Mouse (Mus musculus) liver, embryonic 14.5 days (tissue): ENCODE results near the gene Defb23. TPM values are rescaled to one million over a fixed set of nuclear protein-coding genes. Genes with fewer than 3 reads are reported as not detected.

Experiments used
- ATAC-seq: fragments of 200-750 bp; cut with Nextera tagmentation; 2 replicates; pipeline ENCODE4 v1.8.0; 2017; ENCODE audit warnings: moderate number of reproducible peaks, mild to moderate bottlenecking, moderate library complexity; ENCODE audit not compliant: insufficient read depth
- DNase-seq, 3 experiments: peaks; one replicate each; pipeline ENCODE4 v3.0.0-alpha.2; 2012 to 2013; ENCODE audit warnings: low read depth in 3 of 3, low spot score in 3 of 3
- H3K27ac ChIP-seq: fragments of 300-500 bp; sonication (generic); 2 replicates; pipeline ENCODE4 v1.5.1; 2014; ENCODE audit warnings: moderate library complexity, mild to moderate bottlenecking, control low read depth, inconsistent platforms
- H3K27me3 ChIP-seq: fragments of 300-500 bp; sonication (generic); 2 replicates; pipeline ENCODE4 v1.6.1; 2014; ENCODE audit warnings: mild to moderate bottlenecking, low read length, moderate library complexity; ENCODE audit not compliant: control insufficient read depth, insufficient read depth
- H3K36me3 ChIP-seq: fragments of 300-500 bp; sonication (generic); replicated peaks from 2 replicates; pipeline ENCODE4 v1.6.1; 2014; ENCODE audit warnings: low read depth; ENCODE audit not compliant: control insufficient read depth, insufficient read depth
- H3K4me1 ChIP-seq, 2 experiments: fragments of 200-500 bp in 1 of 2; fragments of 300-500 bp in 1 of 2; sonication (generic) in 1 of 2; replicated peaks; 2 replicates each; pipeline ENCODE4 v1.6.1; 2012 to 2014; ENCODE audit warnings: antibody characterized with exemption in 1 of 2, inconsistent platforms in 1 of 2, low read length in 1 of 2; ENCODE audit not compliant: control insufficient read depth in 2 of 2, insufficient read depth in 2 of 2
- H3K4me2 ChIP-seq: fragments of 300-500 bp; sonication (generic); 2 replicates; pipeline ENCODE4 v1.6.1; 2014; ENCODE audit warnings: low read depth, mild to moderate bottlenecking, control low read depth, moderate library complexity
- H3K4me3 ChIP-seq, 2 experiments: fragments of 200-500 bp in 1 of 2; fragments of 300-500 bp in 1 of 2; sonication (generic) in 1 of 2; 2 replicates each; pipeline ENCODE4 v1.5.1; 2012 to 2014; ENCODE audit warnings: low read depth in 2 of 2, low read length in 2 of 2, mild to moderate bottlenecking in 2 of 2, control low read depth in 1 of 2, inconsistent platforms in 1 of 2, moderate library complexity in 1 of 2; ENCODE audit not compliant: insufficient read depth in 1 of 2
- H3K9ac ChIP-seq: fragments of 300-500 bp; sonication (generic); replicated peaks from 2 replicates; pipeline ENCODE4 v1.6.1; 2014; ENCODE audit warnings: mild to moderate bottlenecking, control low read depth, moderate library complexity
- H3K9me3 ChIP-seq: fragments of 300-500 bp; sonication (generic); 2 replicates; pipeline ENCODE4 v1.6.1; 2016; ENCODE audit warnings: low read length, mixed read lengths; ENCODE audit not compliant: control insufficient read depth
- CTCF ChIP-seq: IDR thresholded peaks from 2 replicates; pipeline ENCODE4 v1.5.1; 2016; ENCODE audit warnings: antibody characterized with exemption, low read depth, control low read depth
- EP300 ChIP-seq: IDR thresholded peaks from 2 replicates; pipeline ENCODE4 v1.6.1; 2016; ENCODE audit warnings: antibody characterized with exemption, low read depth
- WGBS: fragments of 180-500 bp; shearing (Covaris S2); extraction: QIAGEN DNeasy Blood & Tissue Kit; methylation state at CpG from one replicate; pipeline ENCODE4 v1.1.7; 2014; ENCODE audit not compliant: insufficient replicate concordance; 5-methylcytosine and 5-hydroxymethylcytosine counted together
- polyA plus RNA-seq, 2 experiments: library from polyadenylated mRNA; depleted of rRNA in 1 of 2; stranded (reverse) in 1 of 2; unstranded in 1 of 2; fragments of >200 nt; fragmentation: Nextera tagmentation in 1 of 2; extraction: Ambion mirVana in 1 of 2; gene quantifications; 2 replicates each; pipeline versions ENCODE4 v1.2.1 to v1.2.3; 2012 to 2014

Defb23 gene
- polyA plus RNA-seq, 2 experiments = not detected

- ATAC-seq = peak; percentile 18; the same call in 1 of the 2 replicates
- peak overlapping the region; percentile 1; the same call in 1 of the 2 replicates for H3K27ac ChIP-seq
Measured at GRCm38 (mm10) chr2:152413158-152413764, 51.2 kb downstream of the Defb23 start.

GRCm38 (mm10) chr2:152412526-152413157 lies 51.8 kb downstream of the Defb23 start:
- Histone ChIP-seq H3K27ac (peak overlapping the region; percentile 29), H3K27me3 (no peaks in the 10 kb centered on the region), H3K4me1 (peaks cover 16 to 27% of the 10 kb centered on the region in 2 experiments), H3K4me2 (peak overlapping the region; percentile 90), H3K4me3 (peak overlapping the region; percentile 68 to 89), H3K9me3 (peaks cover 3% of the 10 kb centered on the region; the same call in 1 of the 2 replicates), H3K9ac (peak overlapping the region; percentile 93), H3K36me3 (peaks cover 5% of the 10 kb centered on the region; the same call in 1 of the 2 replicates)
- WGBS = 25% methylated on average over 15 of the region's 15 CpGs
- TF ChIP-seq CTCF = no peak
- TF ChIP-seq EP300 = no peak
- DNase-seq = no peak
- no peak for ATAC-seq

More at GRCm38 (mm10) chr2:152413158-152413764, 51.2 kb downstream of the Defb23 start:
- DNase-seq = no peak
- Histone ChIP-seq H3K4me2 (peak overlapping the region; percentile 90), H3K9me3 (peaks cover 3% of the 10 kb centered on the region; the same call in 1 of the 2 replicates), H3K27me3 (no peaks in the 10 kb centered on the region), H3K4me3 (peak overlapping the region; percentile 68 to 89), H3K9ac (peak overlapping the region; percentile 93), H3K4me1 (peaks cover 16 to 27% of the 10 kb centered on the region in 2 experiments), H3K36me3 (peaks cover 5% of the 10 kb centered on the region; the same call in 1 of the 2 replicates)
- TF ChIP-seq EP300 (no peak), CTCF (0 out of 2 replicates have a peak, but pooled peaks have one; percentile 7)
- WGBS = 5% methylated on average over 21 of the region's 21 CpGs

- no peak for TF ChIP-seq EP300
- TF ChIP-seq CTCF = no peak
- H3K9ac ChIP-seq = peak overlapping the region; percentile 18
- 29% methylated on average over 7 of the region's 7 CpGs for WGBS
- peaks cover 3% of the 10 kb centered on the region; the same call in 1 of the 2 replicates for H3K9me3 ChIP-seq
- no peak for DNase-seq
- peaks cover 19 to 29% of the 10 kb centered on the region in 2 experiments for H3K4me1 ChIP-seq
- H3K4me2 ChIP-seq = peak overlapping the region; percentile 90
- peak overlapping the region; percentile 4 to 26; a peak in 3 of 4 replicates for H3K4me3 ChIP-seq
- H3K36me3 ChIP-seq = peaks cover 5% of the 10 kb centered on the region; the same call in 1 of the 2 replicates
- no peak overlapping the region for H3K27ac ChIP-seq
- ATAC-seq = no peak
- H3K27me3 ChIP-seq = no peaks in the 10 kb centered on the region
Measured at GRCm38 (mm10) chr2:152411471-152411870, 52.9 kb downstream of the Defb23 start.

DNA sequence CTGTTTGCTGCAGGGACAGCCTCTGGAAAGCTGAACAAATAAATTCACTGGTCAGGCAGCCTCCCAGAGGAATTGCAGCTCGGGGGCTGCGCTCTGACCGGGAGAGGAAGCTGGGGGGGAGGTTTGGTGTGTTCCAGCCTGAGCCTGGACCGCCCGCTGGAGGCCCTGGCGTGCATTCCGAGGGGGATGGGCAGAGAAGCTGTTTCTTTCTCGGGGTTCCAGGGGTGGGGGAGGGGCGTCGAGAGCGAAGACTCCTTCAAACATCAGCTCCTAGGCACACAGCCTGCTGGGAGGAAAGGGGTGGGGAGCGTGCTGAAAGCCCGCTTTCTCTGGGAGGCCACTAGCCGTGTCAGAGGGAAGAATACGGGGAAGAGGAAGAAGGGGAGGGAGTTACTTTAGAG lies 53.4 kb downstream of the Defb23 start:
- Histone ChIP-seq H3K4me1 (peaks cover 22 to 31% of the 10 kb centered on the region in 2 experiments), H3K9ac (peak overlapping the region; percentile 18), H3K27ac (no peak overlapping the region), H3K4me2 (peak overlapping the region; percentile 90), H3K27me3 (no peaks in the 10 kb centered on the region), H3K9me3 (no peaks in the 10 kb centered on the region), H3K4me3 (peak overlapping the region; percentile 4 to 20; a peak in 2 of 4 replicates), H3K36me3 (peaks cover 5% of the 10 kb centered on the region; the same call in 1 of the 2 replicates)
- WGBS = 8% methylated on average over 15 of the region's 15 CpGs
- ATAC-seq (no peak), DNase-seq (no peak)
- TF ChIP-seq EP300 = no peak
- TF ChIP-seq CTCF = no peak

DNA sequence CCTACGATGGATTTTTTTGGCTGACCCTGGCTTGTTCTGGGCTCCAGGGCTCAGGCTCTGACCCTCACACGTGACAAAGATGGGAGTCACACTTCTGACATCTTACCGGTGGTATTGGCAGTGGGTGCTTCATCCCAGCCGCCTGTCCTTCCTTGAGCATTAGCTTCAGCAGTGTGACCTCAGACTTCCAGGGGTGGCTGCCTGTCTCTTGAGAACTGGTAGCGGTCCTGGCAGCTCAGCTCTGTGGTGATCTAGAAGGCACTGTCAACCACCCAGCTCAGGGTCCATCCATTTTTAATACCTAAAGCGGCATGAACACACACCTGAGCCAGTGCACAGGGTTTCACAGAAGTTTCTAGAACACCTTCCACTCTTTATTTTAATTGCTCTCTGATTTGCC lies 54.6 kb downstream of the Defb23 start:
- peaks cover 27 to 32% of the 10 kb centered on the region in 2 experiments for H3K4me1 ChIP-seq
- no peaks in the 10 kb centered on the region for H3K27me3 ChIP-seq
- no peak overlapping the region for H3K4me2 ChIP-seq
- 78% methylated on average over 6 of the region's 6 CpGs for WGBS
- H3K9me3 ChIP-seq = no peaks in the 10 kb centered on the region
- no peak overlapping the region for H3K27ac ChIP-seq
- H3K9ac ChIP-seq = no peak overlapping the region
- peaks cover 5% of the 10 kb centered on the region; the same call in 1 of the 2 replicates for H3K36me3 ChIP-seq
- H3K4me3 ChIP-seq = no peak overlapping the region
- no peak for DNase-seq
- no peak for ATAC-seq
- TF ChIP-seq EP300 (no peak), CTCF (no peak)

Other genes starting within 250 kb of the Defb23 start
- gene Csnk2a1, start 237.8 kb downstream of the Defb23 start, polyA plus RNA-seq (2012; rRNA removed) = 16.3 and 22.7 TPM in 2 replicates
- gene Csnk2a1, start 237.8 kb downstream of the Defb23 start, polyA plus RNA-seq (2014; fragmentation: Nextera tagmentation; extraction: Ambion mirVana) = 43.2 and 44.8 TPM in 2 replicates
- 9.5 and 10.1 TPM in 2 replicates for gene Tbc1d20, start 170.8 kb downstream of the Defb23 start, polyA plus RNA-seq (2012; rRNA removed)
- gene Tbc1d20, start 170.8 kb downstream of the Defb23 start, polyA plus RNA-seq (2014; fragmentation: Nextera tagmentation; extraction: Ambion mirVana) = 5.3 and 5.7 TPM in 2 replicates
- gene Rbck1, start 132.0 kb downstream of the Defb23 start, polyA plus RNA-seq (2012; rRNA removed) = 49.6 and 54.5 TPM in 2 replicates
- gene Rbck1, start 132.0 kb downstream of the Defb23 start, polyA plus RNA-seq (2014; fragmentation: Nextera tagmentation; extraction: Ambion mirVana) = 34.3 and 38.8 TPM in 2 replicates
- gene Trib3, start 120.6 kb downstream of the Defb23 start, polyA plus RNA-seq (2012; rRNA removed) = 0.54 and 0.77 TPM in 2 replicates
- gene Trib3, start 120.6 kb downstream of the Defb23 start, polyA plus RNA-seq (2014; fragmentation: Nextera tagmentation; extraction: Ambion mirVana) = 0.70 and 1.5 TPM in 2 replicates
- gene Nrsn2, start 88.0 kb downstream of the Defb23 start, polyA plus RNA-seq (2012; rRNA removed) = not detected in 2 replicates
- not detected in 2 replicates for gene Nrsn2, start 88.0 kb downstream of the Defb23 start, polyA plus RNA-seq (2014; fragmentation: Nextera tagmentation; extraction: Ambion mirVana)
- 4.4 TPM in 2 replicates for gene Sox12, start 66.6 kb downstream of the Defb23 start, polyA plus RNA-seq (2012; rRNA removed)
- gene Sox12, start 66.6 kb downstream of the Defb23 start, polyA plus RNA-seq (2014; fragmentation: Nextera tagmentation; extraction: Ambion mirVana) = 1.4 and 1.9 TPM in 2 replicates
- gene Zcchc3, start 49.6 kb downstream of the Defb23 start, polyA plus RNA-seq (2012; rRNA removed) = 7.6 and 9.1 TPM in 2 replicates
- 8.7 and 10.7 TPM in 2 replicates for gene Zcchc3, start 49.6 kb downstream of the Defb23 start, polyA plus RNA-seq (2014; fragmentation: Nextera tagmentation; extraction: Ambion mirVana)
- 0.15 and 0.19 TPM in 2 replicates for gene 6820408C15Rik, start 49.0 kb downstream of the Defb23 start, polyA plus RNA-seq (2012; rRNA removed)
- gene 6820408C15Rik, start 49.0 kb downstream of the Defb23 start, polyA plus RNA-seq (2014; fragmentation: Nextera tagmentation; extraction: Ambion mirVana) = 0.11 and 0.23 TPM in 2 replicates
- gene Defb20, start 12.4 kb upstream of the Defb23 start, polyA plus RNA-seq (2012; rRNA removed) = not detected in 2 replicates
- not detected in 2 replicates for gene Defb20, start 12.4 kb upstream of the Defb23 start, polyA plus RNA-seq (2014; fragmentation: Nextera tagmentation; extraction: Ambion mirVana)
- gene Defb22, start 25.5 kb upstream of the Defb23 start, polyA plus RNA-seq (2012; rRNA removed) = not detected in 2 replicates
- gene Defb22, start 25.5 kb upstream of the Defb23 start, polyA plus RNA-seq (2014; fragmentation: Nextera tagmentation; extraction: Ambion mirVana) = not detected in 2 replicates
- not detected in 2 replicates for gene Defb26, start 47.1 kb upstream of the Defb23 start, polyA plus RNA-seq (2012; rRNA removed)
- gene Defb26, start 47.1 kb upstream of the Defb23 start, polyA plus RNA-seq (2014; fragmentation: Nextera tagmentation; extraction: Ambion mirVana) = not detected in 2 replicates
- gene Defb28, start 53.6 kb upstream of the Defb23 start, polyA plus RNA-seq (2012; rRNA removed) = not detected in 2 replicates
- not detected in 2 replicates for gene Defb28, start 53.6 kb upstream of the Defb23 start, polyA plus RNA-seq (2014; fragmentation: Nextera tagmentation; extraction: Ambion mirVana)
- not detected in 2 replicates for gene Defb29, start 75.5 kb upstream of the Defb23 start, polyA plus RNA-seq (2012; rRNA removed)
- gene Defb29, start 75.5 kb upstream of the Defb23 start, polyA plus RNA-seq (2014; fragmentation: Nextera tagmentation; extraction: Ambion mirVana) = not detected in 2 replicates
- not detected in 2 replicates for gene Gm17416, start 104.7 kb upstream of the Defb23 start, polyA plus RNA-seq (2012; rRNA removed)
- gene Gm17416, start 104.7 kb upstream of the Defb23 start, polyA plus RNA-seq (2014; fragmentation: Nextera tagmentation; extraction: Ambion mirVana) = not detected in 2 replicates
- gene Defb21, start 108.1 kb upstream of the Defb23 start, polyA plus RNA-seq (2012; rRNA removed) = not detected in 2 replicates
- not detected in 2 replicates for gene Defb21, start 108.1 kb upstream of the Defb23 start, polyA plus RNA-seq (2014; fragmentation: Nextera tagmentation; extraction: Ambion mirVana)
- gene Defb19, start 115.7 kb upstream of the Defb23 start, polyA plus RNA-seq (2012; rRNA removed) = not detected in 2 replicates
- not detected in 2 replicates for gene Defb19, start 115.7 kb upstream of the Defb23 start, polyA plus RNA-seq (2014; fragmentation: Nextera tagmentation; extraction: Ambion mirVana)
- gene Defb45, start 134.8 kb upstream of the Defb23 start, polyA plus RNA-seq (2012; rRNA removed) = not detected in 2 replicates
- not detected in 2 replicates for gene Defb45, start 134.8 kb upstream of the Defb23 start, polyA plus RNA-seq (2014; fragmentation: Nextera tagmentation; extraction: Ambion mirVana)
- not detected in 2 replicates for gene Defb36, start 139.7 kb upstream of the Defb23 start, polyA plus RNA-seq (2012; rRNA removed)
- gene Defb36, start 139.7 kb upstream of the Defb23 start, polyA plus RNA-seq (2014; fragmentation: Nextera tagmentation; extraction: Ambion mirVana) = not detected in 2 replicates
- not detected in 2 replicates for gene Defb25, start 158.4 kb upstream of the Defb23 start, polyA plus RNA-seq (2012; rRNA removed)
- not detected in 2 replicates for gene Defb25, start 158.4 kb upstream of the Defb23 start, polyA plus RNA-seq (2014; fragmentation: Nextera tagmentation; extraction: Ambion mirVana)
- gene Rem1, start 162.3 kb upstream of the Defb23 start, polyA plus RNA-seq (2012; rRNA removed) = 0.42 and 0.66 TPM in 2 replicates
- gene Rem1, start 162.3 kb upstream of the Defb23 start, polyA plus RNA-seq (2014; fragmentation: Nextera tagmentation; extraction: Ambion mirVana) = 0.52 and 0.91 TPM in 2 replicates
- gene H13, start 204.8 kb upstream of the Defb23 start, polyA plus RNA-seq (2012; rRNA removed) = 24.1 and 27.4 TPM in 2 replicates
- 38.1 and 39.4 TPM in 2 replicates for gene H13, start 204.8 kb upstream of the Defb23 start, polyA plus RNA-seq (2014; fragmentation: Nextera tagmentation; extraction: Ambion mirVana)
- 4.3 and 10.3 TPM in 2 replicates for gene Mcts2, start 222.4 kb upstream of the Defb23 start, polyA plus RNA-seq (2012; rRNA removed)
- gene Mcts2, start 222.4 kb upstream of the Defb23 start, polyA plus RNA-seq (2014; fragmentation: Nextera tagmentation; extraction: Ambion mirVana) = 14.7 and 15.2 TPM in 2 replicates